Mouse (Mus musculus): ENCODE data around the gene Pknox2.

DNA sequence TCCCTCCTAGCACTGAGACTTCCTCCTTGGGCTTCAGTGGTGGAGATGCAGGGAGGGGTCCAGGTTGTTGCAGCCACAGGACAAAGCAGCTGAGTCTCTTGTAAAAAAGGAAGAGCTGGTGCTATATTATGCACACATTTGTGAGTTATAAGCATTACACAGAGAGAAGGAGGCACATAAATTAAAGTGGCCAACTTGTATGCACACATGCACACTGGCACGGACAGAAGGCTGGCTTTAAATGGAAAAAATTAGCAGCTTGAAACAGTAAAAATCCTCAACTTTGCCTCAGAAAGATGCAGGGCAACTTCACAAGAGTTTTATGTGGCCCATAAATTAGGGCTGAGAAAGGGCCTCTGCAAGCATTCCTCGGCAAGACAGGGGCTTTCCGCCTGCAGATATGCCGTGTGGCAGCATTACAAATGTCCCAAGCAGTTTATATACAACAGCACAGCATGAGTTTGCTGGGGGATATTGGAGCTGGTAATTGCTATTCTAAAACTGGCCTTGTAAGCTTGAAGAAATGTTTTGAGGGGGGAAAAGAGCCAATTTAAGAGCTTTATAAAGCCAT lies 25.4 kb downstream of the Pknox2 start:
- TF ChIP-seq CTCF (IDR thresholded peaks at IDR 0.05; ENCODE audit: control insufficient read depth, insufficient read depth, insufficient read length) (no peak), MYOG (IDR thresholded peaks at IDR 0.05; ENCODE audit: control insufficient read depth, extremely low read depth, insufficient read length) (no peak), MYOD1 (IDR thresholded peaks at IDR 0.05; ENCODE audit: control insufficient read depth, insufficient read length, low read depth) (no peak), USF1 (IDR thresholded peaks at IDR 0.05; ENCODE audit: low read depth) (no peak), MAX (IDR thresholded peaks at IDR 0.05) (no peak), CEBPB (IDR thresholded peaks at IDR 0.05; ENCODE audit: low read depth) (no peak)

Data from C2C12 (cell line).